Mouse (Mus musculus): ENCODE data around the gene Bsx.

- no peak for TF ChIP-seq CTCF (IDR thresholded peaks at IDR 0.05; ENCODE audit: control insufficient read depth, insufficient read depth, low read length)
- TF ChIP-seq POLR2A (IDR thresholded peaks at IDR 0.05; ENCODE audit: borderline replicate concordance, control insufficient read depth, low read depth, low read length), result no peak
These were observed 44.1 kb downstream of the Bsx start for GRCm38 (mm10) chr9:40917871-40918613.

Measured in bone marrow, adult 2 months (tissue).